Mouse (Mus musculus) liver, embryonic 12.5 days (tissue): Measurements from ENCODE around the gene Gm20604. TPM values are rescaled to one million over a fixed set of nuclear protein-coding genes. Genes with fewer than 3 reads are reported as not detected.

Experiments used
- ATAC-seq: fragments of 200-750 bp; cut with Nextera tagmentation; 2 replicates; pipeline ENCODE4 v1.8.0; 2017; ENCODE audit warnings: moderate number of reproducible peaks, mild to moderate bottlenecking, moderate library complexity
- H3K27ac ChIP-seq: fragments of 300-500 bp; sonication (generic); 2 replicates; pipeline ENCODE4 v1.5.1; 2016; ENCODE audit warnings: mild to moderate bottlenecking
- H3K27me3 ChIP-seq: fragments of 300-500 bp; sonication (generic); replicated peaks from 2 replicates; pipeline ENCODE4 v1.6.1; 2016; ENCODE audit warnings: mild to moderate bottlenecking, moderate library complexity
- H3K36me3 ChIP-seq: fragments of 300-500 bp; sonication (generic); 2 replicates; pipeline ENCODE4 v1.6.1; 2016; ENCODE audit warnings: mild to moderate bottlenecking, moderate library complexity
- H3K4me1 ChIP-seq: fragments of 300-500 bp; sonication (generic); 2 replicates; pipeline ENCODE4 v1.6.1; 2016
- H3K4me2 ChIP-seq: fragments of 300-500 bp; sonication (generic); 2 replicates; pipeline ENCODE4 v1.6.1; 2016; ENCODE audit warnings: mild to moderate bottlenecking, moderate library complexity
- H3K4me3 ChIP-seq: fragments of 300-500 bp; sonication (generic); 2 replicates; pipeline ENCODE4 v1.5.1; 2016; ENCODE audit warnings: mild to moderate bottlenecking, moderate library complexity
- H3K9ac ChIP-seq: fragments of 300-500 bp; sonication (generic); 2 replicates; pipeline ENCODE4 v1.6.1; 2016; ENCODE audit warnings: mild to moderate bottlenecking, moderate library complexity
- H3K9me3 ChIP-seq: fragments of 300-500 bp; sonication (generic); replicated peaks from 2 replicates; pipeline ENCODE4 v1.6.1; 2016; ENCODE audit warnings: mild to moderate bottlenecking, moderate library complexity
- WGBS: fragments of 180-500 bp; shearing (Covaris S2); methylation state at CpG from one replicate; pipeline ENCODE4 v1.1.7; 2016; ENCODE audit not compliant: insufficient replicate concordance; 5-methylcytosine and 5-hydroxymethylcytosine counted together
- polyA plus RNA-seq: library from polyadenylated mRNA; unstranded; fragments of >200 nt; fragmentation: Nextera tagmentation; extraction: Ambion mirVana; gene quantifications from 2 replicates; pipeline ENCODE4 v1.2.1, GENCODE M21; 2016

The Gm20604 gene
- polyA plus RNA-seq, 1 experiment from 2014 or later: 11.8 TPM

DNA sequence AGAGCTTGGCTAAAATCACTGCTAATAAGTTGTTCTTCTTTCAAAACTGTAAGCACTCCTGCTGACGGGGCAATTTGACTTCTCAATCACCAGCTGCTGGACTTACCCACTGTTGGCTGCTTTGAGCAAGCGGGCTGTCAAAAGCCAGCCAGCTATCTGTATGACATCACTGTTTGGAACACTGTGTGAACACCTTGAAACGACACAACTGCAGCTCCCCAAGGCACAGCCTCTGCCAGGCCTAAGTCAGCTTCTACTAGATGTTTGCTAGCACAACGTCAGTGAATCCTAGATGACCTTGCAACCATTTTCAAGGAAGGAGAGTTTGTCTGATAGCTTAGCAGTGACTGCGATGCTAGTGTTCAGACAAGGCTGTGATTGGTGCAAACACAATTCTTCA lies 19.4 kb downstream of the Gm20604 start:
- H3K9ac ChIP-seq: no peak overlapping the region
- no peak overlapping the region for H3K27ac ChIP-seq
- no peaks in the 10 kb centered on the region for H3K9me3 ChIP-seq
- WGBS: 74% methylated on average over 5 of the region's 5 CpGs
- H3K4me2 ChIP-seq: no peak overlapping the region
- peaks cover 13% of the 10 kb centered on the region for H3K4me1 ChIP-seq
- ATAC-seq: no peak
- H3K4me3 ChIP-seq: no peak overlapping the region
- H3K36me3 ChIP-seq: peaks cover 8% of the 10 kb centered on the region
- H3K27me3 ChIP-seq: no peaks in the 10 kb centered on the region

DNA sequence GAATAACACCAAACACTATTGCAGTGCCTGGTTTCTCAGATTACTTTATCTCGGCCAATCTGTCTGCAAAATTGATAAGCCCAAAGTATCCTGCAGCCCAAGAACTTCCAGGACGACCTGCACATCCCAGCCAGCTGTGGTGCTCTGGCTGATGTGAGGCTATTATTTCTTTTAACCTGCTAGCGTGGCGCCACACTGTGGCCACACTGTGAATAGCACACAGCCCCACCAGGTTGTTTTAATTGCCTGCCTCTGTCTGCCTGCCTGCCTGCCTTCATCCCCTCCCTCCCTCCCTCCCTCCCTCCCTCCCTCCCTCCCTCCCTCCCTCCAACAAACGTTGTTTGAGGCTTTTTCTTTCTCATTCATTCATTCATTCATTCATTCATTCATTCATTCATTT lies 25.1 kb downstream of the Gm20604 start:
- no peak overlapping the region for H3K9ac ChIP-seq
- H3K4me2 ChIP-seq: no peak overlapping the region
- no peaks in the 10 kb centered on the region for H3K27me3 ChIP-seq
- H3K9me3 ChIP-seq: no peaks in the 10 kb centered on the region
- 6% methylated on average over 4 of the region's 5 CpGs for WGBS
- no peak overlapping the region for H3K27ac ChIP-seq
- no peak overlapping the region for H3K4me3 ChIP-seq
- ATAC-seq: no peak
- no peaks in the 10 kb centered on the region for H3K36me3 ChIP-seq
- peaks cover 32% of the 10 kb centered on the region for H3K4me1 ChIP-seq

DNA sequence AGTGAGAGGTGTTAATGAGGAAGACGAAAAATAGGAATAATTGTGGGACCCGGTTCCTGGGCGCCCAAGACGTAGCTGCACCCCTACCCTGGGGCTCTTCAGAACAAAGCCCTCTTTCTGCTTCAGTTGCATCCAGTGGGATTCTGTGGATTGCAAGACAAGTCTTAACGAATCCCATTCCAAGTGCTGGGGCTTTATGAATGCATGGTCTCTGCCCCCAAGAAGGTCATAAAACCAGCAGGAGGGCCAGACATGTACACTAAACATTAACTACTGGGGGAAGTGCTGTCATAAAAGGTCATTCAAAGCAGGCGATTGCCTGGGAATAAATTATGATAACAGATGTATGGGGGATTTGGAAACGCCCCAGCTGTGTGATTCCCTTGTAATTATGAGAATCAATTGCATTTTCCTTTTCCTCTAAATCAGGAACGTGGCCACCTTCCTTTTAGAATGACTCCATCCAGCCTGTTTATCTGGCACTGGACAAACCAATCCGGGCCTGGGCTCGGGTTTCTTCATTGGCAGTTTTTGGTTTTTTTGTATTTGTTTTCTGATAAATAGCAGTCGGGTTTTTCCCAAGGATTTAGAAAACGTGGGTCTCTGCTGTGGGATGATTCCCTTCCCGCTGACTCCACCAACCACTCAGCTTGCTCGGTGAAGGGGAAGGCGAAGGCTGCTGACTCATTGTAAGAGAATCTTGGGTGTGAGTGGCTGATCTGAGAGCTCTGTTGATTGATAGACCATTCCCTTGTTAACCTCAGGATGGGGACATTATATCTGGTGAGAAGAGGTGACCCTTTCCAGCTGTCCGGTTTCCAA lies 27.5 kb downstream of the Gm20604 start:
- H3K4me3 ChIP-seq: no peak overlapping the region
- H3K9me3 ChIP-seq: no peaks in the 10 kb centered on the region
- H3K27me3 ChIP-seq: no peaks in the 10 kb centered on the region
- H3K9ac ChIP-seq: no peak overlapping the region
- peaks cover 32% of the 10 kb centered on the region for H3K4me1 ChIP-seq
- peak overlapping the region; percentile 57 for H3K4me2 ChIP-seq
- 43% methylated on average over 16 of the region's 16 CpGs for WGBS
- no peak for ATAC-seq
- no peaks in the 10 kb centered on the region for H3K36me3 ChIP-seq
- no peak overlapping the region for H3K27ac ChIP-seq

DNA sequence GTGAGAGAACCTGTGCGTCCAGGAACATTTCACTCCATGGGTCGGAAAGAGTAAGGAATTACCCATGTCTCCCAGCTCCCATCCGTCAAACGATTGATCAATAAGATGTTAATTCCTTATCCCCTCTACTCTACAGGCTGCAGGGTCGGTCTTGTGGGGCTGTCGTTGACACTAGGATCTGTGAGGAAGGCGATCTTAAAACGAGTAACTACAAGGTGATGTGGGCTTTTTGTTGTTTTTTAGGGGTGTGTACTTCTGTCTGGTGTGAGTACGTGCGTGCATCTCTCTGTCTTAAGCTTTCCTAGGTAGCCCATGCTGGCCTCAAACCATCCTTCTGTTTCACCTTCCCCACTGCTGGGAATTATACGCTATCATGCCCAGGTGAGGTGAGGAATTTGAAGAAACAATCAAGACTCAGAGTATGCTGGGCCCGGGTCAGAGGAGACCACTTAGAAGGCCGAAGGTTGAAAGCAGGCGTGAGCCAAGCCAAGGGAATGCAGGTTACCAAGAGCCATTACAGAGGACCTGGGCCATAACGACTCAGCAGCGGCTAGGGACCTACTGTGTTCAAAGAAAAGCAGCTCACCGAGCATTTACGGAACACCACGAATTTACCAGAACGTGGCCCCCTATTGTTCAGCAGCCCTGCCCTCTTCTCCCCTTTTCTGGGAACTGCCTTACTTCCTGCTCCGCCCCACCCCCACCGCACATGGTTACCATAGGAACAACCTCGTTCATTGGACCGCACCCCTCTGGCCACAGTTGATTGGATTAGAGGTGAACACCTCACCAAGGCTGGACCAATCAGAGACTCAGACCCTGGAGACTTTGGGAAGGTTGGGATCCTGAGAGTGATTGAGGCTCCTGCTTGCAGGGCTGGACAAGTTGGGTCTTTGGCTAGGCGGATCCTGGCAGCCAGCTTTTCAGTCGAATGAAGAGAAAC lies 28.3 kb downstream of the Gm20604 start:
- no peak overlapping the region for H3K27ac ChIP-seq
- peak; percentile 92 for ATAC-seq
- peak overlapping the region; percentile 28 for H3K4me3 ChIP-seq
- H3K4me1 ChIP-seq: peaks cover 40% of the 10 kb centered on the region
- H3K9me3 ChIP-seq: no peaks in the 10 kb centered on the region
- H3K9ac ChIP-seq: no peak overlapping the region
- WGBS: 35% methylated on average over 26 of the region's 26 CpGs
- H3K4me2 ChIP-seq: peak overlapping the region; percentile 57
- H3K27me3 ChIP-seq: no peaks in the 10 kb centered on the region
- no peaks in the 10 kb centered on the region for H3K36me3 ChIP-seq

DNA sequence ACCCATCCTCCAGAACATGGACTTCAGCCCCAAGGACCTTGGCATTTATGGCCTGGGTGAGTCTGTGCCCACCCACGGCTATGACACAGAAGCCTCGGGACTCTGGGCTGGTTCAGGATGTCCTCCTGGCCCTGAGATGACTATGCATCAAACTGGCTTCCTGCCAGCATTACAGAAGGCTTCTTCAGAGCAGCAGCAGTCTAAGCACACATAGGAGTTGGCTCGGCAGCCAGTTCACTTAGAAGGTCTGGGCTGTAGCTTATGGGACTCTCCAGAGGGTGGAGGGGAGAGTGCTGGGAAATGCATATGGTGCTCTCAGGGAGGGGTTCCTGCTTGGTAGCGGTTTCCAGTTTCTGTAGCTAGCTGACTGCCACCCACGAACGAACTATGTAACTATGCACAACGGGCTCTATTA lies 32.7 kb downstream of the Gm20604 start:
- Histone ChIP-seq H3K4me3 (no peak overlapping the region), H3K36me3 (no peaks in the 10 kb centered on the region), H3K9me3 (no peaks in the 10 kb centered on the region), H3K9ac (no peak overlapping the region), H3K4me1 (peaks cover 20% of the 10 kb centered on the region), H3K27ac (no peak overlapping the region), H3K4me2 (no peak overlapping the region), H3K27me3 (0 out of 2 replicates have a peak, but pooled peaks cover 5% of the 10 kb centered on the region)
- ATAC-seq: no peak
- 60% methylated on average over 7 of the region's 7 CpGs for WGBS

DNA sequence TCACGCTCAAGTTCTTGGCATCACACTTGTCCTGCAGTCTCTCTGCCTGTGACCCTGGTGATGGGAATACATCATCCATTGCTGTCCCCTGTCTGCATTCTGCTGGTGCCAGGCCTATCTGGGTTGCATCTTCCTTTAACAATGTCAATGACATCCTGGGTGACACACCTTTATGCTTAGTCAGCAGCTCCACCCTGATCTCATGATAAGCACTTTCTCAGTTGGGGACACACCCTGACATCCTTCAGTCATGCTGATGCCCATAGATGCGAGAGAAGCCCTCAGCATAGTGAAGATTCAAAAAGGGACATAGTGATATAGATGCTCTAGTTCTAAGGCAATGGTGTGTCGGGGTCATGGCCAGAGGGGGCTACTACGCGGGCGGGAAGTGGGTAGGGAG lies 33.3 kb downstream of the Gm20604 start:
- Histone ChIP-seq H3K27me3 (0 out of 2 replicates have a peak, but pooled peaks cover 5% of the 10 kb centered on the region), H3K4me3 (no peak overlapping the region), H3K4me1 (peaks cover 14% of the 10 kb centered on the region), H3K4me2 (no peak overlapping the region), H3K9me3 (no peaks in the 10 kb centered on the region), H3K36me3 (no peaks in the 10 kb centered on the region), H3K9ac (no peak overlapping the region), H3K27ac (no peak overlapping the region)
- 73% methylated on average over 6 of the region's 6 CpGs for whole genome bisulfite sequencing
- ATAC-seq: no peak

DNA sequence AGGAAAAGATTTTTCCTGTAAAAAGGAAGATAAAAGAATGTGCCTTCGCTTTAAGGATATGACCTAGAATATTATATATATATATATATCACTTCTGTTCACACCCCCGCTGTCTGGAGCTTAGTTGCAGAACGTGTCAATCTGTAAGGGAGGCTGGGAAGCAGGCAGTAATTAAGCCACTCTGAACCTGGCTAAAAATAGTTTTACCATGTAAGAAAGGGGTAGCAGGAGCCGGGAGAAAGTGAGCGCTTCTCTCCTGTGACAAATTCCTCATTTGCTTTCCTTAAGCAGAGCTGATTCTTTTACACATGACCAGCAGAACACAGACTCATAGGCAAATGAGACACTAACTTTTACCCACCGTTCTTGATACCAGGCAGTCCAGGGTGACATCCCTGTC lies 34.6 kb downstream of the Gm20604 start:
- 55% methylated on average over 6 of the region's 6 CpGs for WGBS
- H3K36me3 ChIP-seq: no peaks in the 10 kb centered on the region
- no peak overlapping the region for H3K4me2 ChIP-seq
- peaks cover 15% of the 10 kb centered on the region; the same call in 1 of the 2 replicates for H3K4me1 ChIP-seq
- H3K27ac ChIP-seq: no peak overlapping the region
- no peak for ATAC-seq
- no peak overlapping the region for H3K4me3 ChIP-seq
- H3K9me3 ChIP-seq: no peaks in the 10 kb centered on the region
- H3K27me3 ChIP-seq: 0 out of 2 replicates have a peak, but pooled peaks cover 5% of the 10 kb centered on the region
- H3K9ac ChIP-seq: no peak overlapping the region

DNA sequence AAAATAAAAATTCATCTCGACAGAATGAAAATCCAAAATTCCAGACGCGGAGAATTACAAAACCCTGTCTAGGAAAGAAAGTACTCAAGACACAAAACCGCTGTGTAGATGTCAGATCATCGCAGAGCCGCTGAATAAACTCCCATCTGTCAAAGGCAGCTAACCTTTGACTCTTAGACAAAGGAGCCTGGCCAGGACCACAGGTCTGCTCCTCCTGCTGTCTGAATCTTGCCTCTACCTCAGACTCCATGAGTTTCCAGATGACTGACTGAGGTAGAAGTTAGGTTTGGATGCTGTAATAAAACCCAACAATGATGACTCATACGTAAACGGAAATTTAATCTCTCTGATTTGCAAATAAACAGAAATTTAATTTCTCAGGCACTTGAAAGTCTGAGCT lies 35.5 kb downstream of the Gm20604 start:
- 71% methylated on average over 8 of the region's 8 CpGs for WGBS
- Histone ChIP-seq H3K27me3 (0 out of 2 replicates have a peak, but pooled peaks cover 5% of the 10 kb centered on the region), H3K4me2 (no peak overlapping the region), H3K4me3 (no peak overlapping the region), H3K36me3 (no peaks in the 10 kb centered on the region), H3K4me1 (peaks cover 15% of the 10 kb centered on the region; the same call in 1 of the 2 replicates), H3K9me3 (no peaks in the 10 kb centered on the region), H3K27ac (no peak overlapping the region), H3K9ac (no peak overlapping the region)
- ATAC-seq: no peak

DNA sequence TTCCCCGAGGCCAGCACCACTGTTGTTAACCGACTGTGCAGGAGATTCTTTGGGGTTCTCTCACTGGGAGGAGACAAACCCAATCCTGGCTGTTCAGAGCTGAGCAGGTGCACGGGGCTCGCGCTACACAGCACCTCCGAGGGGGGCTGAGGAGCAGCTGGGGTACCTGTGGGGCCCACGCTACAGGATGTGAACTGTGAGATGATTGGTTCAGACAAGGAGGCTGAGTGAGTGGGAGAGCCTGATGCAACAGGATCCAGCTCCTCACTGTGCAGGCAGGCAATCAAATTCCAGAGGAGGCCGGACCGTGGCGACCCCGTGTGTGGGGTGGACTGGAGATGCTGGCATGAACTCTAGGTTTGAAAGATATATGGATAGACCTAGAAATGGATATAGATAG lies 36.0 kb downstream of the Gm20604 start:
- Histone ChIP-seq H3K9ac (no peak overlapping the region), H3K4me3 (no peak overlapping the region), H3K4me1 (peaks cover 15% of the 10 kb centered on the region; the same call in 1 of the 2 replicates), H3K27ac (no peak overlapping the region), H3K9me3 (no peaks in the 10 kb centered on the region), H3K36me3 (no peaks in the 10 kb centered on the region), H3K4me2 (no peak overlapping the region), H3K27me3 (0 out of 2 replicates have a peak, but pooled peaks cover 5% of the 10 kb centered on the region)
- ATAC-seq: no peak
- WGBS: 70% methylated on average over 11 of the region's 11 CpGs

DNA sequence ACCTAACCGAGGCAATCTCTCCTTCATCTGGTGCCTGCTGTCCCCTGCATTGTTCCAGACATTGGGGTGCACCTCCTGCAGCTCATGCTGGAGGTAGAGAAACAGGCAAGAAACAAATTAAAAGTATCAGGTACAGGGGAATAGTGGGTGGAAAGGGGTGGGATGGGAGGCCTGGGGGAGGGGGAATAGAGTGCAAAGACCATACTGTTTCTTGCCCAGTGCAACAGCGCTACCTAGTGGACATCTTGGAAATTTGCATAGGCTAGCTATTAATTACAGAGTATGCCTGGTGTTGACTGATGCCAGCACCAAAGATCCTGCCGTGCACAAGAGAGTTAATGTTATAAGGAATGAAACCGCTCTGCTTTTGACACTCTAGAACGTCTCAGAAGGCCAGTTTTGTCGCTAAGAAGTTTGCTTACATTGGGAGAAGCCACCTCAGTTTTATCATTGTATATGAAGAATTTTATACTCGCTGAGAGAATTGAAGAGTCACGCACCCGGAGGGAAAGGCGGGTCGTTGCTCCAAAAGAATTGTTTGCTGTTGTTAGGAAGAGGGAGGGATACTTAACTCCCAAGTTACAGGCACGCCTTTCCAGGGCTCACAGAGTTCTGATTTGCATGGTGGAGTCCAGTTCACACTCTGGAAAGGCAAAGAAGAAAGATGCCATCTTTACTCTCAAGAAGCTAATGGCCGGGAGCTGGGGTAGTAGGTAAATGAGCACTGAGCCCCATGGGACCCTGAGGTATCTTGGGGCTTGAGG lies 38.7 kb downstream of the Gm20604 start:
- Histone ChIP-seq H3K4me3 (no peak overlapping the region), H3K36me3 (no peaks in the 10 kb centered on the region), H3K4me1 (peaks cover 5% of the 10 kb centered on the region; the same call in 1 of the 2 replicates), H3K9me3 (no peaks in the 10 kb centered on the region), H3K9ac (no peak overlapping the region), H3K4me2 (no peak overlapping the region), H3K27me3 (0 out of 2 replicates have a peak, but pooled peaks cover 5% of the 10 kb centered on the region), H3K27ac (no peak overlapping the region)
- no peak for ATAC-seq
- WGBS: 38% methylated on average over 13 of the region's 13 CpGs

DNA sequence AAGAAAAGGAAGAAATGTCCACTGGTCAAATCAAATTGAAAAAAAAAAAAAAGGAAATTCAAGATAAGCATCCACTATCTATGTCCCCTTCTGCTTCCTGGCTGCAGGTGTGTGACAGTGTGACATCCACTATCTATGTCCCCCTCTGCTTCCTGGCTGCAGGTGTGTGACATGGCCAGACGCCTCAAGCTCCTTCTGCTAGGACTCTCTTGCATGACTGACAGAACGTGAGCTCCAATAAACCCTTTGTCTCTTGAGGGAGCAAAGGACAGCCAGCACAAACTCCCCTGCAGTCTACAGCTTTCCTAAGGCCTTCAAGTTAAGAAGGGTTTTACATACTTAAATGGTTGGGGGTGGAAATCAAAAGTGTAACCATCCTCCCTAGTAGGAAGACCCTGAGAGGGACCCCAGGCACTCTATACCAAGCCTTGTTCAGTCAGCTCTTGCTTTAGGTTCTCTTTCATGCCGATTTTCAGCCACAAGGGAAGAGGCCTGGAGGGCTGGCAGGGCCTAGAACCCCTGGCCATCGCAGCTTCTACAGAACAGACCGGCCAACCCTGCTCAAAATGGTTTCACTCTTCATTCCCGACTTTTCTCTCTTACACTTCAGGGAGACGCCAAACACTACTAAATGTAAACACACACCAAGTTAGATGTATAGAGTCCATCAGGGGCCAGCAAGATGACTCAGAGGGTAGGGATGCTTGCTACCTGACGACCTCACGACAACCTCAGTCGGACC lies 43.6 kb downstream of the Gm20604 start:
- Histone ChIP-seq H3K4me1 (peaks cover 4% of the 10 kb centered on the region; the same call in 1 of the 2 replicates), H3K9ac (no peak overlapping the region), H3K4me3 (no peak overlapping the region), H3K27ac (no peak overlapping the region), H3K4me2 (no peak overlapping the region), H3K9me3 (no peaks in the 10 kb centered on the region), H3K27me3 (no peaks in the 10 kb centered on the region), H3K36me3 (no peaks in the 10 kb centered on the region)
- ATAC-seq: no peak
- 77% methylated on average over 10 of the region's 10 CpGs for WGBS
